Mouse (Mus musculus) heart, postnatal 14 days (tissue): ENCODE data around the gene Rnf121. TPM values are rescaled to one million over a fixed set of nuclear protein-coding genes. Genes with fewer than 3 reads are reported as not detected.

Experiments
- DNase-seq, 2 experiments: peaks; one replicate each; pipeline ENCODE4 v3.0.0; 2021 to 2022
- intact Hi-C: fragments of 180-260 bp; cut with DNase I; formaldehyde crosslinking; loops from one replicate; pipeline ENCODE4 v1.15.1; 2025
- long read RNA-seq, 2 experiments: library from polyadenylated mRNA; stranded (forward); transcript quantifications; one replicate each; pipeline ENCODE4 v2.0.0; 2021
- total RNA-seq, 2 experiments: library from RNA; stranded (reverse); gene quantifications; 2 replicates each; pipeline ENCODE4 v1.2.3; 2021

Rnf121 gene
- 10 to 100 TPM; 19.8 to 21.5 TPM for total RNA-seq
- long read RNA-seq, experiment 1, transcript Rnf121-202 (9 exons, 2,249 nt) = major isoform, 25 of 29 reads
- long read RNA-seq, experiment 1, partial matches to known transcripts = 0 of 29 reads
- long read RNA-seq, experiment 1, other reads (novel, unspliced or antisense) = 1 of 29 reads
- long read RNA-seq, experiment 2, transcript Rnf121-202 (9 exons, 2,249 nt) = major isoform, 28 of 36 reads
- long read RNA-seq, experiment 2, partial matches to known transcripts = 1 of 36 reads
- long read RNA-seq, experiment 2, other reads (novel, unspliced or antisense) = 5 of 36 reads

DNA sequence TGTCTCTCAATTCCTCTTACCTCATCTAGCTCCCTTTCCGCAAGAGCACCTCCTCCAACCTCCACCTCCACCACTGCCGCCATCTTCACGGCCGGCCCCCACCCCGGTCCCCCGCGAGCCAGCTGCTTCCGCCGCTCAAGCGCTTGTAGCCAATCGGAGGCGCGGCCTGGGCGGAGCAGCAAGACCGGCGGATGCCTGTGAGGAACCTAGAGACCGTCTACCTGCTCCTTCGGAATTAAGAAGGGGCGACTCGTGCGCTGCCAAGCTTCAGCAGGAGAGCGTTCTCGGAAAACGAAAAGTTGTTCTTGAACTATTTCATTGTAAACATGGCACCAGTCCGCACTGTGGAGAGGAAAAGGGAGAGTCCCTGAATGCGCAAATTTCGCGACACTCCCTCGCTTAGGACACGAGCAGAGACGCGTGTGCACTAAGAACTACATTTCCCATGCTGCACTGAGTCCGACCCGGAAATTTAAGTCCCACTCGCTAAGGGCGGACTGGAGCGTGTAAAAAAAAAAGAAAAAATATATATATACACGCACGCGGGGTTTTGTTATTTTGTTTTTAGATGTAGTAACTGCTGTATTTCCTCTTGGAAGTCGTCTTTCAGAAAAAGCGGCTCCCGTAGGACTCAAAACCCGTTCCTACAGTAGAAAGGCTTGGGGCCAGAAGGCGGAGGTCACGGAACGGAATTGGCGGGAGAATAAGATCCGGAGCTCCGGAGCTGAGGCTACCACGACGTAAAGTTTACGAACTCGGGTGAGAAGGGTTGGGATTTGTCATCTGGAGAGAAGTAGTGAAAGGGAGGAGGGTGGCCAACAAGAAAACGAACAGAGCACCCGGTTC, at the start of gene Rnf121, which contains the start of the genes Xndc1 and Xntrpc:
Gene Rnf121 (minus strand): TSS at position 424 of the 846 bp plus-strand sequence.
Gene Xndc1 (plus strand): TSS at position 466 of the 846 bp plus-strand sequence.
Gene Xntrpc (plus strand): TSS at position 668 of the 846 bp plus-strand sequence.
- intact Hi-C loops = no loop called here
- peak; percentile 92 to 93 for DNase-seq

DNA sequence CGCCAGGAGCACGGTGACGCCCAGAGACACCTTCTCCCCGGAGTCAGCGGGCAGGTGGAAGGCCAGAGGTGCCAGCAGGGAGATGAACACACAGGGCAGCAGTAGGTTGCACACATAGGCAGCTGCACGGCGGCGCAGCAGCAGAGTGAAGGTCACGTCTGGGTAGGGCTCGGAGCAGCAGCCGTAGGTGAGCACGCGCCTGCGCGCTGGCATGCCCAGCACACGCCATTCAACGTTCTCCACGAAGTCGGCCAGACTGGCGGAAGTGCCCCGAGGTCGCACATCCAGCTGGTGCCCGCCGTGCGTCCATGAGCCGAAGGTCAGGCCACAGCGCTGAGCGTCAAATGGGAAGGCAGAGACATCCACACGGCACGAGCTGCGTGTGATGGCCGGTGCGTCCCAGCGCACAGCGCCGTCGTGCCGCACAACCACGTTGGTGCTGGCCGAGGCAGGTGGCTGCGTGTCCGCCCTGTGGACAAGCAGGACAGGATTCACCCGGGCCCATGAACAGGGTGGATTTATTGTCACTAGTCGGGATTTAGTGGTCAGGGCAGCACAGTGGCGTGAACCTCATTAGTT, 48.0 kb upstream of the Rnf121 start:
- intact Hi-C loops = no loop called here
- DNase-seq = no peak

DNA sequence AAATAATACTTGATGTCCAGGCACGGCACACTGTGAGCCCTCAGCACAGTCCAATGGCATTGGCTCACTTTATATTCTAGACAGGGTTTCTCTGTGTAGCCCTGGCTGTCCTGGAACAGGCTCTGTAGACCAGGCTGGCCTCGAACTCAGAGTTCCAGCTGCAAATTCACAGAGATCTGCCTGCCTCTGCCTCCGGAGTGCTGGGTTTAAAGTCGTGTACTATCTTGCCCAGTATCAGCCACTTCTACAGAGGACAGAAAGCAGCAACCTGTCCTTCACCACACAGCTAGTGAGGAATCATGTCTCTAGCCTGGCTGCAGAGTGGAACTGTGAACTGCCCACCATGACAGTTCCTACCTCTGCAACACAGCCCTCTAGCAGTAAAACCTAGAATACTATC, 44.5 kb upstream of the Rnf121 start:
- intact Hi-C loops = no loop called here
- DNase-seq = no peak

DNA sequence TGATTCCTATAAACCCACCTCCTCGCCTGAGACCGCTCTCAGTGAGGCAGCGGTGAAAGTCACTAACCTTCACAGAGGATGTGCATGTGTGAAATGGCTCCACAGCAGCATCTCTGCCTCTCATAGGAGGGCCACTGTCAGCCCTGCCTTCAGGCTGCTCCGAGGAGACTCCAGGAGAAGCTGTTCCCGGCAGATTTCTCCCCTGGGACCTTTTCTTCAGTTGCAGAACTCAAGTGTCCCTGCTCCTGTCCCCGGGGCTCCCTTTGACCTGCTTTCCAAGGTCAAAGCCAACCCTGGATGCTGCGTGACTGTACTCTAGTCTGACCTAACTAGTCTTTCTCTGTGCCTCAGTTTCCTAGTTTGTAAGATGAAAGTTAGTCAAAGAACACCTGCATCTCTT, 43.9 kb upstream of the Rnf121 start, which contains the start of gene Art5:
Gene Art5 (minus strand): TSS at position 319 of the 400 bp plus-strand sequence.
- intact Hi-C loops = no loop called here
- DNase-seq = no peak

DNA sequence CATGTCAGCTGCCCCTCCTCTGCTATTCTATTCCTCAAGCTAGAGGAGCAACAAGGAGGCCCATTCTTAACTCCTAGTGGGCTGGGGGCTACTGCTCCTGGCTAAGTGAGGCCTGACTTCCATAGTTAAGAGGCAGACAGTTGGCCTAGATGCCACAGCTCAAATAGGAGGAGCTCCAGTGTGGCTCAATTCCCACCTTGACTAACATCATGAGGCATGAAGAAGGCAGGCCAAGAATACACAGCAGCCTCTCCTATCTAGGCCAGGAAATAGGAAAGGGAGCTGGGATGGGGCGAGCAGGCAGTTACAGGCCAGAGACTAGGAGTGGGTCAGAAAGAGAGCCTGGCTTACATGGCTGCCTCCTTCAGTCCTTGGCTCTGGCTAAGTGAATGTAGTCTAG, 42.9 kb upstream of the Rnf121 start:
- intact Hi-C loops = no loop called here

DNA sequence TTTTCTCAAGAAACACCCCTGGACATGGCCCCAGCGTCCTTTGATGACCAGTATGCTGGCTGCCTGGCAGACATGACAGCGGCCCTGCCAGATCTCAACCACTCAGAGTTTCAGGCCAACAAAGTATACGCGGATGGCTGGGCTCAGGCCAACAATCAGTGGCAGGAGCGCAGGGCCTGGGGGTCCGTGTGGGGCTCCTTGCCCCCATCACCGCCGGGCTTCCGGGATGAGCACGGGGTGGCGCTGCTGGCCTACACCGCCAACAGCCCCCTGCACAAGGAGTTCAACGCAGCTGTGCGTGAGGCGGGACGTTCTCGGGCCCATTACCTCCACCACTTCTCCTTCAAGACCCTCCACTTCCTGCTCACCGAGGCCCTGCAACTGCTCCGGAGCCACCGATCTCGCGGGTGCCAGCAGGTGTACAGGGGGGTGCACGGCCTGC, 41.5 kb upstream of the Rnf121 start:
- DNase-seq = peak; percentile 36 to 52
- intact Hi-C loops = no loop called here

More for the DNA sequence above, 42.9 kb upstream of the Rnf121 start:
- no peak for DNase-seq

DNA sequence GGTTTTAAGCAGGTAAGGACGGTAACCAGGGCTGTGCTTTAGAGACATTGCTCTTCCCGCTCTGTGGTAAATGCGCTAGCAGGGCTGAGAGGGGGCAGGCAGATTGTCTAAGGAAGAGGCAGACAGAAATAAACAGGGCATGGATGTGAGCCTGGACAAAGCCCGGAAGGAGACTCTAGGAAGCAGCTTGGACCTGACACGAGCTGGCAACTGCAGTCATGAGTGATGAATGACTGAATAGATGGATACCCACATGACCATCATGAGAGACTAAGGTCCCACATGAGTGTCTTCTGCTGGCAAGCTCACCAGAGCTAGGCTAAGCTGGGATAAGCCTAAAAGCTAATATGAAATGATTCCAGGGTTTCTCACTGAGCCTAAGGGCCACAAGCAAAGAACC, 38.9 kb upstream of the Rnf121 start:
- intact Hi-C loops = no loop called here
- DNase-seq = no peak

DNA sequence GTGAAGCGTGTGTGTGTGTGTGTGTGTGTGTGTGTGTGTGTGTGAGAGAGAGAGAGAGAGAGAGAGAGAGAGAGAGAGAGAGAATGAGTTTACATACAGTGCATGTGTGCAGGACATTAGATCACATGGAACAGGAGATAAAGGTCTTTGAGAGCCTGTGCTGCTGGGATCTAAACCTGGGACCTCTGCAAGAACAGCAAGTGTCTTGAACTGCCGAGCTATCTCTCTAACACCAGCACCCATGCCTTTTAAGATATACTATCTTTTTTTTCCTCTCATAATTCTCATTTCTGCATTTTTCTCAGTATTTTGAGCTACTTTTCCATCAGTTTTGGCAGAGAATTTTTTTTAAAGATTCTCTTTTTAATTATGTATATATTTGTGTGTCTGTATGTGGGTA, 38.3 kb upstream of the Rnf121 start:
- intact Hi-C loops = no loop called here

DNA sequence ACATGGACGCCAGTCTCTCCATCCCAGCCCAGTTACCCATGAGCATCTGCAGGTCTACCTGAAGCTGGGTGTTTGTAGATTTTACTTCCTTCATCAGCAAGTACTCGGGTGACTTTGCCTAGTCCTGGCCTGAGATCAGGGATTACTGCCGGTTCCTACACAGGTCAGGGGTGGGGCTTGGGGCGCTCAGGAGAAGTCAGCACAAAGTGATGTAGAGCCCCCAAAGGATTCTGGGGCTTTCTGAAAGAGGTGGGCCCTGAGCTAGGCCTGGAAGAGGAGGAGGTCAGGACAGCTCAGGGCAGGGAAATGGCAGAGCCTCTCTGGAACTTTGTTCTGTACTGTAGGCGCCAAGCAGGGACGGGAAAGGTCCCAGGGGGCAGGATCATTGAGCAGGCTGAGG, 37.4 kb upstream of the Rnf121 start:
- no peak for DNase-seq

More for the DNA sequence above, 38.3 kb upstream of the Rnf121 start:
- no peak for DNase-seq

DNA sequence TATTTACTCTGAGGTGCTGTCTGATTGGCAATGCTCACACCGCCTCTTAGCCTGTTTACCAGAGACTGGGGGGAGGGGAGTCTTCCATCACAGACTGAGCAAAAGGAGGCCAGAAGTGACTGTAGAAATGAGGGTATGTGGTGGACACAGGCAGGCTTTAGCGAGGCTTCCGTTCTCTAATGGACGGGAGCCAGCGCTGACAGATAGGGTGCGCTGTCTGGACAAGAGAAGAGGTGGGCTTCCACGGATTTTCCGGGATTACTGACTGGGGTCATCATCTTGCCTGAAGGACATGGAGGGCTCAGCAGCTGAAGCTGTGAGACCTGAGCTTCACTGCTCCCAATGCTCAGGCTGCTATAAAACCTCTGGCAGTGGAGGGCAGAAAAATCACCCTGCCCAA, 37.0 kb upstream of the Rnf121 start:
- intact Hi-C loops = no loop called here
- peak in 1 of 2 experiments; percentile 38 for DNase-seq

More for the DNA sequence above, 37.4 kb upstream of the Rnf121 start:
- intact Hi-C loops = no loop called here

DNA sequence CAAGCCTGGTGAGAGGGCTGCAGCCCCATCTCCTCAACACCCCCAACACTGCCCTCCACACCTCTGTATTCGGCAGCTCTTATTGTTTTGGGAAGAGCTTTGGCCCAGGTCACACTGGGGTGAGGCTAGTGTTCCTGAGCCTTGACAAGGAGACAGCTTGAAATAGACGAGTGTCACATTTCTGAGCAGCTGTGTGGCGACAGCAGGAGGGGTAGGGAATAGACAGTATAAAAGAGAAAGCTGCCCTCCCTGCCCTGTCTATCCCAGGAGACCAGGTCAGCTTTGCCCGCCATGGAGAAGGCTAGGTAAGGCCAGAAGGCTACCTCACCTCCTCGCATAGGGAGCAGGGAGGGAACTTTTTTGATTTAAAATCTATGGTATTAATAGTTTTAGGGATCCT, 36.2 kb upstream of the Rnf121 start, which contains the start of gene Art1:
Gene Art1 (plus strand): TSS at position 257 of the 400 bp plus-strand sequence.
- intact Hi-C loops = no loop called here
- peak in 1 of 2 experiments; percentile 44 for DNase-seq

DNA sequence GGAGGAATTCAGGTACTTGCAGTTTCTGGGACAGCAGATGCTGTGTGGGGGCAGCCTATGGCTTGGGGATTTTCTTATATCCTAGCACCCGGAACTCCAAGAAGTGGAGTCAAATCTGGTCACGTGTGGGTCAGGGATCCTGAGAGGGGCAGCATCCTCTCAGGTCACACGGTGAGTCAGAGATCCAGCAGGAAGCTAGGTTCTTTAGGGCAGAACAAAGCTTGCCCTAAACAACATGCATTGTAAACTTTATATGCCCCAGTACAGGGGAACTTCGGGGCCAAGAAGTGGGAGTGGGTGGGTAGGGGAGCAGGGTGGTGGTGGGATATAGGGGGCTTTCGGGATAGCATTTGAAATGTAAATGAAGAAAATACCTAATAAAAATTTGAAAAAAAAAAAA, 35.6 kb upstream of the Rnf121 start:
- intact Hi-C loops = no loop called here
- DNase-seq = no peak

DNA sequence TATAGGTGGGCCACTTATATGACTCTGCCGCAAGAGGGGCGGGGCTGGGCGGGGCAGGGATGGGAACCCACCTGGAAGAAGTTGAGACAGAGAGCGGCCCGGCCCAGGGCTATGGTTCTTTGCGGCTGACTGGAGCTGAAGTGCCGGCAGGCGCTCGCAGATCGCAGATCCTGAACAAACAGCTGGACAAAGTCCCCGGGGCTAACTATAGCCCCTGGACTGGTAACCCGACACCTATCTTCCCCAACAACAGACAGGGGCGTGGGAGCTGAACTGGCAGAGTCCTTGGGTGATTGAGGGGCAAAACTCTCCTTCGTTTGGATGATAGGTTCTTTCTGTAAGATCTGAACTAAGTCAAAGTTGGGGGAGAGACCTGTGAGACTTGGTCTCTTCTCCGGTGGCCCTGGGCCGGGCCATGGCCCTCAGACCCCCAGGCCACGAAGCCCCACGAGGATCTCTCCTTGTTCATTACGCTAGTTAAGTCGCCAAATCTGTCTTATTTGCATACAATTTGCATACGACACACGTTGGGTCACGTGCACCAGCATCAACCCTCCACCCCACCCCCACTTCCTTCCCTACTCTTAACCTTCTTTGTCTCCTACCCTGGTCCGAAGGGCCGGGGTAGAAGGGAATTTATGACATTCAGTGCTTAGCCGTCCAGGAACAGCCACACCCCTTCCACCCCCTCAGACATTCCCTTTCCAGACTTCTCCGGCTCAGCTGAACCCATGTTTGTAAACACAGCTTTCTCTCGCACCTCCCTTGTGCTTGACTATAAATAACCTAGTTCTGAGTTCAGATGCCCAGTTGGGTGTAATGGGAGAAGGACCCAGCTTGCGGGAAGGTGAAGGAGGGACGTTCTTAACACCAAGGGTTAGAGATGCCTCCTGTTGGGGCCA, 34.7 kb upstream of the Rnf121 start:
- DNase-seq = peak in 1 of 2 experiments; percentile 38
- intact Hi-C loops = no loop called here

DNA sequence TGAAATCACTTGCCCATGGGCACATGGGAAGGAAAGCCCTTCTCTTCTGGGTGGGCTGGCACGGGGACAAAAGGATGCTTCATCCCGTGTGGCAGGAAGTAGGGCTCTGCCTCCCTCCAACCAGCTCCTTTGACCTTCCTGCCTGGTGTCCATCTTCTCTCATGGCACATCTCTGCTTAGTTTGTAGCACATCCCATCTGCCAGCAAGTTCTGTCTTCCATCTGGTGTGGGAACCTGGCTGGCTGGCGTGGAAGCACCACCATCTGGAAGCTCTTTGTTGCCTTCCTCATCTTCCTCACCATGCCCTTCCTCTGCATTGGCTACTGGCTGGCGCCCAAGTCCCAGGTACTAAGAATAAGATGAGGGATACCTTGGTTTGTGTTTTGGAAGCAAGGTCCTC, 22.1 kb upstream of the Rnf121 start:
- intact Hi-C loops = no loop called here

DNA sequence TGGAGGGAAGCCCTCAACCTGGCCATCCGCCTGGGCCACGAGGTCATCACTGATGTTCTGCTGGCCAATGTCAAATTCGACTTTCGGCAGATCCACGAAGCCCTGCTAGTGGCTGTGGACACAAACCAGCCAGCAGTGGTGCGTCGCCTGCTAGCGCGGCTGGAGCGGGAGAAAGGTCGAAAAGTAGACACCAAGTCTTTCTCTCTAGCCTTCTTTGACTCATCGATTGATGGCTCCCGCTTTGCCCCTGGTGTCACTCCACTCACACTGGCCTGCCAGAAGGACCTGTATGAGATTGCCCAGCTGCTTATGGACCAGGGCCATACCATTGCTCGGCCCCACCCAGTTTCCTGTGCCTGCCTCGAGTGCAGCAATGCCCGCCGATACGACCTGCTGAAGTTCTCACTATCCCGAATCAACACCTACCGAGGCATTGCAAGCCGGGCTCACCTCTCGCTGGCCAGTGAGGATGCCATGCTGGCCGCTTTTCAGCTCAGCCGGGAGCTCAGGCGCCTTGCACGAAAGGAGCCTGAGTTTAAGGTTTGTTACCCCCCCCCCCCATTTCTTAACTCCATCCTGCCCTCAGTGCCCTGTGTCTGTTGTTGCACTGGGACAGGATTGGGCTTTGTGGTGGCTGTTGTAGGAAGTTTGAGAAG, 18.9 kb upstream of the Rnf121 start:
- DNase-seq = no peak
- intact Hi-C loops = no loop called here

More for the DNA sequence above, 22.1 kb upstream of the Rnf121 start:
- no peak for DNase-seq

DNA sequence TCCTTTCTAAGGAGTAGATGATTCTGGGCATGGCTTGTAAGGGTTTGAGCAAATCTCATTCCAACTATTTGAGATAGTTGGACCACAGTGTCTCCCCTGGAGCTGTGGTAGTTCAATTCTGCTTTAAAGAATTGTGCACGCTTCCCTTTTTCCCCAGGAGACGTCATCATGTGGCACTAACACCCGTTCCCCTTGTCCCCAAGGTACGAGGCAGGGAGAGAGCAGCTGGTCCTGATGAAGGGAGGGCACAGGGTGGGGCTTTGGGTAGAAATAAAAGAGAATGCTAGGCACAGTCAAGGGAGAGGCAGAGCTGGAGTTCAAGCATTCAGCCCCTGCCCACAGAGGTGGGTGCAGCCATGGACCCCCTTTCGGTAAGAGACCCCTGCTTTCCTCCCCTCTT, 17.5 kb upstream of the Rnf121 start, which contains the start of gene Trpc2:
Gene Trpc2 (plus strand): TSS at position 301 of the 400 bp plus-strand sequence.
- DNase-seq = no peak
- intact Hi-C loops = no loop called here

DNA sequence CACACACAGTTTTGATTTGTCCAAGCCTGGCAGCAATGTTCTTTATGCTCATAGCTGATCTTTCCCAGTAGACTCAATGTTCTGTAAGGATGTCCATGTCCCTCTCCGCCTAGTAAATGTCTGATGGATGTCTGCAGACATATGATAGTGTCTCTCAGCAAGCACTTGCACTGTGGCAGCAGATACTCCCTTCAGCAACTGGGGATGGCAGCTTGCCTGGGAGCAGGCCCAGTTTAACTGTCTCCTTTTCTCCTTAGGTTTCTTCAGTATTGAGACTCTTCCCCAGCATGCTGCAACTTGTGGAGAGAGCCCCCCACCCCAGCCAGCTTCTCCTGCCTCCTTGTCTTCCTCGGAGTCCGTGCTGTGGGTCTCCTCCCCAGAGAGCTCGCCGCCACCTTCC, 16.5 kb upstream of the Rnf121 start:
- intact Hi-C loops = no loop called here
- no peak for DNase-seq

DNA sequence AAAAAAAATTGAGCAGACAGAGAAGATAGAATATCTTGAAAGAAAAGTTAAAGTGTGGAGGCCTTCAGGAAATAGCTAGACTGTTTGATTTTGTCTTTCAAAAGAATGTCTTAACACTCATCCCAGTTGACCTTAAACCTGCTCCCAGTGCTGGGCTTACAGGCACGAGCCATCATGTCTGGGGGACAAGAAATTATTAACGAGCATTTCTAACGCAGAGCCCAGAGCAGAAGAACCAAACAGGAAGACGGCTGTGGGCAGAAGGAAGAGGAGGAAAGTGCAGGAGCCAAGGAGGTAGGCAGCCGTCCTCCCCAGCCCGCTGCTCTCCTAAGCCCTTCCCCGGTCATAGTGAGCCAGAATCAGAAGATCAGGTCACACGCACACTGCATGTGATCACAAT, 15.0 kb upstream of the Rnf121 start:
- intact Hi-C loops = no loop called here
- no peak for DNase-seq

DNA sequence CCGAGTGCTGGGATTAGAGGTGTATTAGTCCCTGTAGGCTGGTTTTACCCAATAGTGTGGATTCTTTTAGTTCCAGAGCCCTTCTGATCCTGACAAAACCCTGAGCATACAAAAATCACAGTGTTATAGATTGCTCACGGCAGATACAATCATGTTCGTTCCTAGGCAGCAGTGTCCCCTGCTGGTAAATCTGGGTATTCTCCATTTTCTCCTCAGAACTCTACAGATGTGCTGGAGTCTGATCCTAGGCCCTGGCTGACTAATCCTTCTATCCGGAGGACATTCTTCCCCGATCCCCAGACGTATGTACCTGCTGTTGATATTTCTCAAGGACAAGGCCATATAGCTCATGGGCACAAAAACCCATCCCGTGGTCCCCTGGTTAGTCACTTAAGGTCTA, 13.2 kb upstream of the Rnf121 start:
- peak; percentile 22 to 51 for DNase-seq
- intact Hi-C loops = loop anchor here (2.0 kb wide), 2 partner anchors 160 to 426 kb away; no protein-coding TSS in a partner anchor
